Mouse (Mus musculus) CH12.LX (cell line): ENCODE results near the gene 2900011O08Rik. TPM values are rescaled to one million over a fixed set of nuclear protein-coding genes. Genes with fewer than 3 reads are reported as not detected.

ENCODE experiments used
- DNase-seq: peaks from one replicate; pipeline ENCODE4 v3.0.0-alpha.2; 2013; ENCODE audit errors: extremely low read depth
- H3K27ac ChIP-seq: 2 replicates; pipeline ENCODE4 v1.5.1; 2012; ENCODE audit warnings: low read depth, mild to moderate bottlenecking, control low read depth, moderate library complexity; ENCODE audit not compliant: insufficient read depth
- H3K27me3 ChIP-seq: replicated peaks from 2 replicates; pipeline ENCODE3; 2012; ENCODE audit warnings: inconsistent platforms
- H3K36me3 ChIP-seq, 2 experiments: replicated peaks in 1 of 2; 2 replicates each; pipeline versions ENCODE3 to v1.6.1; 2012; ENCODE audit warnings: inconsistent platforms in 1 of 2, low read length in 1 of 2, mild to moderate bottlenecking in 1 of 2, mixed read lengths in 1 of 2, moderate library complexity in 1 of 2; ENCODE audit not compliant: control insufficient read depth in 1 of 2, insufficient read depth in 1 of 2
- H3K4me1 ChIP-seq, 2 experiments: 2 replicates each; pipeline ENCODE4 v1.6.1; 2012; ENCODE audit warnings: inconsistent platforms in 1 of 2, moderate library complexity in 1 of 2; ENCODE audit not compliant: insufficient read depth in 2 of 2, control insufficient read depth in 1 of 2
- H3K4me2 ChIP-seq: 2 replicates; pipeline ENCODE4 v1.6.1; 2012; ENCODE audit warnings: low read depth, mild to moderate bottlenecking, control low read depth; ENCODE audit not compliant: poor library complexity, insufficient read depth, severe bottlenecking
- H3K4me3 ChIP-seq, 3 experiments: fragments of 150-350 bp in 1 of 3; sonication (generic) in 1 of 3; replicated peaks in 1 of 3; 2 replicates each; pipeline versions ENCODE3 to v1.5.1; 2011 to 2012; ENCODE audit warnings: low read depth in 2 of 3, low read length in 2 of 3, mild to moderate bottlenecking in 2 of 3, moderate library complexity in 2 of 3, control low read depth in 1 of 3, improper control_type of control experiment in 1 of 3, inconsistent platforms in 1 of 3, mixed read lengths in 1 of 3; ENCODE audit not compliant: poor library complexity in 1 of 3
- H3K79me2 ChIP-seq: replicated peaks from 2 replicates; pipeline ENCODE4 v1.6.1; 2012; ENCODE audit warnings: mild to moderate bottlenecking, moderate library complexity; ENCODE audit not compliant: control insufficient read depth, poor library complexity, insufficient read depth, severe bottlenecking; ENCODE audit errors: extremely low read depth
- H3K9ac ChIP-seq: 2 replicates; pipeline ENCODE4 v1.6.1; 2012; ENCODE audit warnings: low read depth, mild to moderate bottlenecking, control low read depth, moderate library complexity; ENCODE audit not compliant: insufficient read depth
- H3K9me3 ChIP-seq: replicated peaks from 2 replicates; pipeline ENCODE3; 2012; ENCODE audit warnings: low read length, inconsistent platforms, mixed read lengths
- BHLHE40 ChIP-seq: IDR thresholded peaks from 2 replicates; pipeline ENCODE4 v1.6.1; 2011; ENCODE audit warnings: mild to moderate bottlenecking, low read depth, low read length, improper control_type of control experiment
- CTCF ChIP-seq, 2 experiments: IDR thresholded peaks in 1 of 2; conservative IDR thresholded peaks in 1 of 2; 2 replicates each; pipeline ENCODE4 v1.5.1; 2011 to 2012; ENCODE audit warnings: low read depth in 2 of 2, low read length in 2 of 2, improper control_type of control experiment in 1 of 2, inconsistent platforms in 1 of 2, mild to moderate bottlenecking in 1 of 2, moderate library complexity in 1 of 2
- E2F4 ChIP-seq: IDR thresholded peaks from 2 replicates; pipeline ENCODE4 v1.6.1; 2011; ENCODE audit warnings: low read depth, low read length, improper control_type of control experiment; ENCODE audit not compliant: insufficient replicate concordance
- ELF1 ChIP-seq: IDR thresholded peaks from 2 replicates; pipeline ENCODE4 v1.6.1; 2014; ENCODE audit warnings: low read depth, mild to moderate bottlenecking, inconsistent platforms, low read length, improper control_type of control experiment
- HCFC1 ChIP-seq: IDR thresholded peaks from 2 replicates; pipeline ENCODE4 v1.6.1; 2012; ENCODE audit warnings: low read depth, mild to moderate bottlenecking, inconsistent platforms, low read length, improper control_type of control experiment
- JUN ChIP-seq: IDR thresholded peaks from 2 replicates; pipeline ENCODE4 v1.6.1; 2011; ENCODE audit warnings: low read depth, mild to moderate bottlenecking, low read length, improper control_type of control experiment, moderate library complexity; ENCODE audit not compliant: insufficient read depth
- MAFK ChIP-seq: IDR thresholded peaks from 2 replicates; pipeline ENCODE4 v1.6.1; 2011; ENCODE audit warnings: low read length, improper control_type of control experiment; ENCODE audit not compliant: insufficient replicate concordance
- MYC ChIP-seq: IDR thresholded peaks from 2 replicates; pipeline ENCODE4 v1.6.1; 2011; ENCODE audit warnings: low read depth, mild to moderate bottlenecking, improper control_type of control experiment, low read length
- PAX5 ChIP-seq: IDR thresholded peaks from 2 replicates; pipeline ENCODE4 v1.6.1; 2012; ENCODE audit warnings: low read length, inconsistent platforms, mixed read lengths
- POLR2A ChIP-seq: IDR thresholded peaks from 2 replicates; pipeline ENCODE4 v1.6.1; 2011; ENCODE audit warnings: low read depth, mild to moderate bottlenecking, improper control_type of control experiment, low read length
- RAD21 ChIP-seq: IDR thresholded peaks from 2 replicates; pipeline ENCODE4 v1.6.1; 2011; ENCODE audit warnings: low read depth, mild to moderate bottlenecking, low read length, improper control_type of control experiment, moderate library complexity
- RCOR1 ChIP-seq: conservative IDR thresholded peaks from 2 replicates; pipeline ENCODE4 v1.6.1; 2012; ENCODE audit warnings: low read depth, mild to moderate bottlenecking, inconsistent platforms, low read length, improper control_type of control experiment
- SIN3A ChIP-seq: IDR thresholded peaks from 2 replicates; pipeline ENCODE4 v1.6.1; 2012; ENCODE audit warnings: low read length, improper control_type of control experiment, inconsistent platforms
- SMC3 ChIP-seq: IDR thresholded peaks from 2 replicates; pipeline ENCODE4 v1.6.1; 2011; ENCODE audit warnings: low read depth, low read length, improper control_type of control experiment
- TBP ChIP-seq: conservative IDR thresholded peaks from 2 replicates; pipeline ENCODE4 v1.6.1; 2011; ENCODE audit warnings: low read depth, low read length, improper control_type of control experiment
- TCF12 ChIP-seq: IDR thresholded peaks from 2 replicates; pipeline ENCODE4 v1.6.1; 2014; ENCODE audit warnings: low read depth, mild to moderate bottlenecking, inconsistent platforms, low read length, improper control_type of control experiment
- USF1 ChIP-seq: IDR thresholded peaks from 2 replicates; pipeline ENCODE4 v1.6.1; 2014; ENCODE audit warnings: low read depth, mild to moderate bottlenecking, inconsistent platforms, low read length, improper control_type of control experiment
- ZC3H11A ChIP-seq: IDR thresholded peaks from 2 replicates; pipeline ENCODE4 v1.6.1; 2012; ENCODE audit warnings: low read depth, mild to moderate bottlenecking, inconsistent platforms, low read length, improper control_type of control experiment
- ZKSCAN1 ChIP-seq: IDR thresholded peaks from 2 replicates; pipeline ENCODE4 v1.6.1; 2012; ENCODE audit warnings: low read depth, inconsistent platforms, low read length, improper control_type of control experiment, borderline replicate concordance
- ZMIZ1 ChIP-seq: IDR thresholded peaks from 2 replicates; pipeline ENCODE4 v1.6.1; 2012; ENCODE audit warnings: low read depth, mild to moderate bottlenecking, inconsistent platforms, low read length, improper control_type of control experiment
- dilution Hi-C: fragments of 300-500 bp; cut with MboI; formaldehyde crosslinking; loops from 2 replicates; pipeline ENCODE4 v1.14.3; 2020; ENCODE audit warnings: low sequenced_read_pairs; ENCODE audit not compliant: extremely low pct_unique_long_range_greater_than_20kb, extremely low pct_ligation_motif_present
- in situ Hi-C: fragments of 300-500 bp; cut with MboI; formaldehyde crosslinking; loops from 3 replicates; pipeline ENCODE4 v1.14.3; 2019; ENCODE audit warnings: low sequenced_read_pairs, low pct_ligation_motif_present, low pct_unique_long_range_greater_than_20kb, mixed read lengths
- polyA plus RNA-seq: library from polyadenylated mRNA; unstranded; fragments of >175 nt; gene quantifications from 2 replicates; pipeline ENCODE4 v1.2.1, GENCODE M21; 2012; ENCODE audit warnings: low read depth; ENCODE audit not compliant: insufficient read length
- total RNA-seq, 2 experiments: library from RNA; depleted of rRNA; stranded (reverse); fragments of 300-350 nt in 1 of 2; fragments of >200 nt in 1 of 2; gene quantifications; 2 replicates each; pipeline ENCODE4 v1.2.3; 2012 to 2014

The 2900011O08Rik gene
- total and polyA plus RNA-seq, 3 experiments: not detected

DNA sequence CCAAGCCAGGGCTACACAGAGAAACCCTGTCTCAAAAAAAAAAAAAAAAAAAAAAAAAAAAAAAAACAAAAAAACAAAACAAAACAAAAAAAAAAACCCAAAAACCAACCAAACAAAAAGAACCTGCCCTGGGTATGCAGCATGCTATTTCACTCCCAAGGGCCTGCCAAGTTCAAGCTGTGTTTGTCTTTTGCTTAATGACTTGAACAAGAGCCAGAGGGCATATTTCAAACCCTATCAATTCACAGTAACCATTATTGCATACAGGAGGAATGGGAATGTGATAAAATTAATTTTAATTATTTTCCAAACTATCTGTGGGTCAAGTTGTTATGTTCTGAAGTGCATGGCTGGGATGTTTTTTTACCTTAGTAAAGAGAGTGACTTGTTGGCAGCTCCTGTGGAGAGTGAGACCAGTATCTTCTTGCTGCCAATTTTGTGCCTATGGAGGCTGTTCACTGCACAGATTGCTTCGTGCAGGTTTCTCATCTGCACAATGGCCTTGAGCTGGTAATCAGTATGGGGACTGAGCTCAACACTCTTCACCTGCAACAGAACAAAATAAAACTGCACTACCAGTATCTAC is 151.7 kb downstream of the 2900011O08Rik start:
- no peak for DNase-seq
- no peak overlapping the region for H3K4me3 ChIP-seq
- in situ Hi-C loops (no loop called here), dilution Hi-C loops (no loop called here)
- H3K36me3 ChIP-seq: peaks cover 74 to 93% of the 10 kb centered on the region in 2 experiments
- H3K79me2 ChIP-seq: no peaks in the 10 kb centered on the region
- peaks cover 0 to 17% of the 10 kb centered on the region in 2 experiments; a peak in 2 of 4 replicates for H3K4me1 ChIP-seq
- TF ChIP-seq SMC3 (no peak), ZC3H11A (no peak), BHLHE40 (no peak), TCF12 (no peak), PAX5 (no peak), ZKSCAN1 (no peak), CTCF (conservative IDR thresholded peaks at IDR 0.05 in 1 of 2, IDR thresholded peaks at IDR 0.05 in 1 of 2; ENCODE audit: low read depth in 2 of 2, low read length in 2 of 2) (no peak), ZMIZ1 (no peak), E2F4 (no peak), ELF1 (no peak), JUN (no peak), HCFC1 (no peak), RCOR1 (no peak), SIN3A (no peak)
- no peaks in the 10 kb centered on the region for H3K9me3 ChIP-seq
- H3K27ac ChIP-seq: no peak overlapping the region
- H3K27me3 ChIP-seq: no peaks in the 10 kb centered on the region
- no peak overlapping the region for H3K9ac ChIP-seq
- H3K4me2 ChIP-seq: no peak overlapping the region

DNA sequence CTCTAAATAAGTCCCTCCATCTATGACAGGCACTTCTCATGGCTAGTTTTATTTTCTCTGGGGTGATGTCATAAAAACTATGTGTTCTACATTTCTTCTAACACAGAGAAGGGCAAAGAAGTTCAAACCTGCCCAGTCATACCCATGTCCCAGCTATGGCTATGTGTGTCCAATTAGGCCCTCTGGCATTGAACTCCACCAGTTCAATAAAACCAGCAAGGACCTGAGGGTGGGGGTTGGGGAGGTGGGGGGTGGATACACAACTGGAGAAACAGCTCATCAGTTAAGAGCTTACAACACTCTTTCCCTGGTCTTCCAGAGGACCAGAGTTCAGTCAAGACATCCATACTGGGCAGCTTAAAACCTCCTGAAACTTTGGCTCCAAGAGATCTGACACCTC is 152.7 kb downstream of the 2900011O08Rik start:
- Histone ChIP-seq H3K36me3 (peaks cover 73 to 93% of the 10 kb centered on the region in 2 experiments), H3K79me2 (no peaks in the 10 kb centered on the region), H3K4me1 (peaks cover 0 to 17% of the 10 kb centered on the region in 2 experiments; a peak in 2 of 4 replicates), H3K4me2 (no peak overlapping the region), H3K9me3 (no peaks in the 10 kb centered on the region), H3K4me3 (no peak overlapping the region), H3K27ac (no peak overlapping the region), H3K27me3 (no peaks in the 10 kb centered on the region), H3K9ac (no peak overlapping the region)
- TF ChIP-seq RAD21 (no peak), USF1 (no peak), ZC3H11A (no peak), PAX5 (no peak), RCOR1 (no peak), MAFK (no peak), MYC (no peak), ELF1 (no peak), POLR2A (no peak), BHLHE40 (no peak), TBP (no peak)
- dilution Hi-C loops: no loop called here
- DNase-seq: no peak
- in situ Hi-C loops: no loop called here
